Mouse (Mus musculus): ENCODE data around the gene Dqx1. TPM values are rescaled to one million over a fixed set of nuclear protein-coding genes. Genes with fewer than 3 reads are reported as not detected.

Gene Dqx1
- under 1 TPM; 0.26 to 0.51 TPM for total RNA-seq (2021)
- long read RNA-seq, experiment 1, partial matches to known transcripts: 2 of 2 reads
- long read RNA-seq, experiment 1, other reads (novel, unspliced or antisense): 0 of 2 reads
- long read RNA-seq, experiment 2, partial matches to known transcripts: 2 of 2 reads
- long read RNA-seq, experiment 2, other reads (novel, unspliced or antisense): 0 of 2 reads

DNA sequence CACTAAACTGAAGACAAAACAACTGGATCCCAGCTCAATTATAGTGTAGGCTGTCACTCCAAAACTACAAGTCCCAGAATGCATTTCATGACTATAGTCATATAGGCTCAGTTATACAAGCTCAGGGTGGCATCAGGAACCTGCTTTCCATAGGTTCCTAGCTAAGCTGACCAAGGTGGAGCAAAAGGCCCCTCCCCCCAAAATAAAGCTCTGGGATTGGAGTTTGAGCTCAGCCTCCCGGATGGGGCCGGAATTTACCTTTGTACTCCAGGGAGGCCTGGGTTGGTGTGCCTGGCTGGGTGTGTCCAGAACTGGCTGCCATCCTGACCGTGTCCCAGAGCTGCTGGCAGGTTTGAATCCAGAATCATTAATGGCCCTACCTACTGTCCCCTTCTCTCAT lies at the start of gene Dqx1:
Gene Dqx1, plus strand, starts transcription at position 55 of the 400 bp plus-strand sequence.
- DNase-seq: no peak

DNA sequence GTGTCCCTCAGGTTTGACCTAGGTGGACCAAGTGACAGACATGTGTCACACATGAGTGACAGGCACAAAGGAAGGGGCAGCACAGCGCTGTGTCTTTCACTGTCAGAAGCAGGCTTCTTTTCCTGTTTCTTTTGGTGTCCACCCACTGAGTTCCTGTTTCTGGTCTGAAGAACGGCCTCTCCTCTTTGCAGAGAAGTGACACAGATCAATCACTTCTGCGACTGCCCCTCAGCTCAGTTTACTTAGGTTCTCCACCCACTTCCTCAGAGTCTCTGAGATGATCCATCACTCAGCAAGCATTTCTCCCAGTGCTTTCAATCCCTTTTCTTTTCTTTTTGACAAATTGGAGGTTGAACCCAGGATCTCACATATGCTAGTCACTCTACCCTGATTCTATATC lies 49.0 kb upstream of the Dqx1 start:
- no peak for DNase-seq

DNA sequence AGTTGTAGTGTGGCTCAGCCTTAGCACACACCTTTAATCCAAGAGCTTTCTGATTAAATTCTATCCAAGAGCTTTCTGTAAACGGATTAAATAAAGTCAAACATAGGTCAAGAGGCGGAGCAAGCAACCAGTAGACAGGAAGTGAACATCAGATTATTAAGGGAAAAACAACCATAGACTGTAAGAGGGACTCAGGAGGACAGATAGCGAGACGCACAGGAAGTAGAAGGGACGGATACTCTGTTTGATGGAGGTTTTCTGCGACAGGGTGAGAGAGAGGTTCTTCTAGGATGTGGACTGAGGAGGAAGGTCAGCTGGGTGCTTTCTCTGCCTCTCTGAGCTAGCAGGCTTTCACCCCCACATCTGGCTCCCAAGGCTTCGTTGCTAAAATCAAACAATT lies 47.6 kb upstream of the Dqx1 start:
- no peak for DNase-seq

DNA sequence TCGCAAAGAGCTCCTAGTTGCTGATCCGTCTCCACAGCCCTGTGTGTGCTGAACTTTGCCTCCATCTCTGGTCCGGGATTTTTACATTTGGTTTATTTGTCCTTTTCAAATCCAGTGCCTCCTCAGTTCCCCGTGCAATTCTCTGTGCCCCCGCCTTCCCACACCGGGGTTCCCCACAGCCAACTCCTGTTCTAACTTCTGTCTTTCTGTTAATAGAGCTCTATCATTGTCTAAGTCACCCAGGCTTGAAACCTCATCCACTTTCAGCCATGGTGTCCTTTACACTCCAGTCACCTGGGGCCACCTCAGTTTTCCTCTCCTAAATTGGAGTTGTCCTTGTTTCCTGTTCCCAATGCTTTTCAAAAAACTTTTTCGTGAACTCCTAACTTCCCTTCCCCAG lies 46.4 kb upstream of the Dqx1 start:
- DNase-seq: no peak

DNA sequence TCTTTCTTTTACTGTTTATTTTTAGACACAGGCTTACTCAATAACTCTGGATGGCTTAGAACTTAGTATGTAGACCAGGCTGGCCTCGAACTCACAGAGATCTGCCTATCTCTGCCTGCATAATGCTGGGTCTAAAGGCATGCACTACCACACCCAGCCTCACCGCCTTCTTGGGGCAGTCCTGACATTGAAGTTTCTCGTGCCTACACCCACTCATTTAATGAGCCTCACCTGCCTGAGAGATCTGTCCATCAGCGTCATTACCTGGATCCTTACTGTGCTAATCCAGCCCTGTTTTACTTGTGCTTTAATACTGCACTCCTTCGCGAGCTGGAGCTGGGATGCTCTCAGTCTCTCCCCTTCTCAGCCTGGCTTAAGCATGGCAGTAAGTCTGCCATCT lies 45.9 kb upstream of the Dqx1 start:
- DNase-seq: no peak

DNA sequence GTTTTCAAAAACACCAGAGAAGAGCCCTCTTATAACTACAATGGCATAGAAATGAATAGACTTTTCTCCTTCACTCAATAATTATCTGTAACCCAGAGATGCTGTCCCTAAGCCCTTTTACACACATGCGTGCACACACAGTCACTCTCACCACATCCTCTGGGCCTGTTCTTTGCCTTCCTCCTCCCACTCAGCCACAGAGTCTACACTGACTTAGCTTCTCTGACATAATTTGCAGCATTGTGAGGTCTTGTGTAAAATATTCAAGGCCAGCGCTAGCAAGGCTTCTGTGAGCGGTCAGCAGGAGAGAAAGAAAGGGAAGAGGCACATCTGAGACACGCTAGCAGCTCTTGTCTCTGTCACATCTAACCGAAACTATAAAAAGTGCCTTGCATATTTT lies 44.2 kb upstream of the Dqx1 start:
- DNase-seq: no peak

DNA sequence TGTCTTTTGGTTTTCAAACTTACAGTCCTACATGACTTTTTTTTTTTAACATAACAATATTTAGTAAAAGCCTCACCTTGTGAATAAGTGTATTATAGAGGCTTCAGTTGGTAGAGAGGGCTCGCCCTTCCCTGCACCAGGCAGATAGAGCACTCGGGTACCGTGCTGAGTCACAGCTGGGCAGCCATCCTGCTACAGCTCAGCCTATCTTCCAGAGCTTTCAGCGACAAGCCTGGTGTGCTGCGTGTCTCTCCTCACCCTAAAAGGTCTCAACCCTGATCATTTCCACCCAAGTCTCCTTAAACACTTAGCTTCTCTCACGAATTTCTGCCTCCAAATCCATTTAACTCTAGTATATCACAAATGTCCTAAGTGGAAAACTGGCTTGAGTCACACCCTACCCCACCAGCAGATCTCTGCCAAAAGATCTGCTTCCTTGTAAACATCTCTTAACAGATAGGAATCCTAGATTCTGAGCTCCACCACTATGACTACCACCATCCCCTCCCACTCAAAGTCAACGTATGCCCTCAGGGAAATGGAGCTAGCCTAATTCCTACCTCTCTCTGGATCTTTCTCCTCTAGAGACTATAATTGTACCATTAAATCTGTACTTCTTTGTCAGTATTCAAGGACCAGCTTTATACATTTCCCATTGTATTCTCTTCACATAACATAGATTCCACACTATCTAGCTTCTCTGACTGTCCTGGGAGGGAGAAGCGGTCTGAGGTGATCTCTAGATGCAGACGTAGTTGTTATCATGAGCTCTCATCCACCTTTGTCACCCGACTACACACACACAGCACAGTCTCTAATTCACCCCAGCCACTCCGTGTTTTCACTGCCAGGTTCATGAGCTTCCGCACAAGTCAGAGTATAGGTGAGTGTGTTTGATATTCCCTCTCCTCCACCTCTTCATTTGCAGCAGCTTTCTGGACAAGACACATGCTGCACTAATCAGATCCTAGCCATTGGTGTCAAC lies 42.9 kb upstream of the Dqx1 start:
- DNase-seq: no peak

DNA sequence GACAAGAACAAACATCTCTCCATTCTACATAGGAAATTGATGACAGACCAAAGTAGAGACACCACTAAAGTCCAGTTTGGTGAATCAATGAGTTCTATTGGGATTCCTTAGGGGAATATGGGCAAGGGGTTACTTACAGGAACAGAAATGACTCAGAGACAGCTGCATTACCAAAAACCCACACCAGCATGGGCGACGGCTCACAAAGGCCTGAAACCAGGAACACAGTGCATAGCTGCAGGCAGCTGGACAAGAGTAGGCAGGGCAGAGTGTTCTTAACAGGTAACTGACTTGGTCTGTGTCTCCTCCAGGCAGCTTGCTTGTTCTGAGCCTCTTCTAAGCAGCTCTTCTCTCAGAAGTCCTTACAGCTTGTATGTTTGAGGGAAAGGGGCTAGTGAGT lies 41.9 kb upstream of the Dqx1 start:
- DNase-seq: no peak

DNA sequence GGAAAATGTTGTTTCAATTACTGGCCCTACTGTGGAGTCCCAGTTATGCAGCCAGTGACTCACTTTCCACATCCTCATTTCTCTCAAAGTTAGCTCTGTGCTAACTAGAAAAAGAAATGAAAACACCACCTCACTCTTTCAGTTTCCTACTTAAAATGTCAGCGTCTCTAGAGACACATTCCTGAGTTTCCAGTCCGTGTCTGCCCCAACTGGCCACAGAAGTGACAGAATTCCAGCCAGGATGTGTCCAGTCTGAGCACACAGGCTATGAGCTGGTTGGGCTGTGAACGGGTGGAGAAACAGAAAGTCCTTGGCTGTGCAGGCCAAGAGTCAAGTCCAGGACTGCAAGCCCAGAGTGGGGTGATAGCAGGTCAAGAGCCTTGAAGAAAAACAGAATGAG lies 40.5 kb upstream of the Dqx1 start:
- peak; percentile 87 for DNase-seq

DNA sequence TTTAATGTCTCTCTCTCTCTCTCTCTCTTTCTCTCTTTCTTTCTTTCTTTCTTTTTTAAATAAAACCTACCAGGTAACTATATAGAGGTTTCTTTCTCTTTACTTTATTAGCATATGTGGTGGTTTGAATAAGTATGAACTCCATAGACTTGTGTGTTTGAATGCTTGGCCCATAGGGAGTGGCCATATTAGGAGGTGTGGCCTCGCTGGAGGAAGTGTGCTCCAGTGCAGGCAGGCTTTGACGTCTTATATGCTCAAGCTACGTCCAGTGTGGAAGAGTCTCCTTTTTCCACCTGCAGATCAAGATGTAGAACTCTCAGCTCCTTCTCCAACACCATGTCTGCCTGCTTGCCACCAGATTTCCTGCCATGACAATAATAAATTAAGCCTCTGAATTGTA lies 38.6 kb upstream of the Dqx1 start:
- no peak for DNase-seq

DNA sequence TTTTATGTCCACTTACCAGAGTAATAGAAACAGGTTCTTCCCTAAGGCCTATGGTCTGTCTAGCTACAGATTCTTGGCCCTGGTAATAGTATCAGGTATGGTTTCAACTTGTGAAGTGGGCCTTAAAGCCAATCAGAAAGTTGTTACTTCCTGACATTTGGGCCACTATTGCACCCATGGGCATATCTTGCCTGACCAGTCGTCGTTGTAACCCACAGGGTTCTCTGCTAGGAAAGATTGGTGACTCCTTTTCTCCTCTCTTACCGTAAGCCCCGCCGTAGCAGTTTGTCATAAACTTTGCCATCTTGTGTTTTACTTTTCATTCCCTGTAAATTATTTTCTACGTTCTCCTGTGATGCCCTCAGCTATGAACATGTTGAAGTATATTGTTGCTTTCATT lies 37.5 kb upstream of the Dqx1 start:
- no peak for DNase-seq

DNA sequence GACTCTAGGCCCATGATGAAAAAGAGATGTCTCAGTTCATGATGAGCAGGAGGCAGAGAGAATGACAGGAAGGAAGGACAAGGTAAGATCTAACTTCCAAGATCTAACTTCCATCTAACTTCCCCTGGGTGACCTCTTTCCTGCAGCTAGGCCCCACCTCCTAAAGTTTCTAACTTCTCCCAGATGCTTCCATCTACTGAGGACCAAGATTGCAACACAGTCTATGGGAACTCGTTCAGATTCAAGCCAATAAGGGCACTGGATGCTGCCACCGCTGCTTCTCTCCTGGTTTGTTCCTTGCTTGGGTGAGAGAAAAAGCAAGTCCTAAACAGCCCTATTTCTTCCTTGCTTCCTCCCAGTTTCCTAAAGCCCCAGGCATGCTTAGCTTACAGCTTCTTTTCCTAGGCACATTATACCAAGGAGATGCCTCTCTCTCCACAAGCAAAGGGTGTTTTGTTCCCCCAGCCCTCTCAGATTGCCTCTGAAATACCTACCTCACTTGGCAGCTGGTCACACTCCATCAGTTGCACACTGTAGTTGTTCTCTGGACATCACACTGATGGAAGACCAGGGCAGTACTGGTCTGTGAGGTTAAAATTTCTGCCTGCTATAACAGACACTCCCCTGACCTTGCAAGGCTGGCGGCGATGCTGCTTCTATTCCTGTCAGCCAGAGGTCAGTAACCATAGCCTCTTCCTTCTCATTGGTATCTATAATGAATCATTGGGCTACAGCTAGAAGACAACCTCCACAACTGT lies 36.6 kb upstream of the Dqx1 start:
- DNase-seq: no peak

DNA sequence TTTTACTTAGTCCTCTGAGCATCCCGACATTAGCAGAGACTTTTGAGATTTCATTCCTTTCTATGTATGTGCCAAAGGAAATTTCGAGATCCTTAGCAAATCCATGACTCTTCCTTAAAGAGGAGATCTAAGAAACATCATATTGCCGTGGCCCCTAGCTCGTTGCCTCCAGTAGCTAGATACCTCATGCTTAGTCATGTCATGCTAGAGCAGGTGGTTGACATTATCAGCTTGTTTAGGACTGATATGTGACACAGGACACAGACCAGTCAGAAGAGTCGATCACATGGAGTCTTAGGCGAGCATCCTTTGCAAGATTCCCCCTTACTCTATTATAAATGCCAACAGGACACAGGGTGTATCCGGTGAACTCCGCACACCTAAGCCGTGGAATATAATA lies 34.6 kb upstream of the Dqx1 start:
- no peak for DNase-seq

DNA sequence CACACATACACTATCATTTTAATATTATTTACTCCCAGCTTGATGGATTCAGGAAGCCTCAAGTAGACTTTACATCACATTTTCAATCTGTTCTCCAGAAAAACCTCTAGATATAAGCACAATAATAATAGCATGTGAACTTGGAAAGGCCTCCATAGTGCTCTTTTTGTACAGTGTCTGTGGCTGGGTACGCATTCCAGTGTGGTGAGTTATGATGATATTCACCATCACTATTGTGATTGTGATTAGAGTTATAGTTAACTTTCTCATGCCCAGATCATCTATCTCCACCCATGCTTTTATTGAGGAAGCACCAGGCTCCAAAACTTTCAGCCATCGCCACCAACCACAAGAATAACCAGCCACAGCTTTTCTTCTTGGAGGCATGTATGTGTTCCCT lies 33.9 kb upstream of the Dqx1 start:
- DNase-seq: no peak

DNA sequence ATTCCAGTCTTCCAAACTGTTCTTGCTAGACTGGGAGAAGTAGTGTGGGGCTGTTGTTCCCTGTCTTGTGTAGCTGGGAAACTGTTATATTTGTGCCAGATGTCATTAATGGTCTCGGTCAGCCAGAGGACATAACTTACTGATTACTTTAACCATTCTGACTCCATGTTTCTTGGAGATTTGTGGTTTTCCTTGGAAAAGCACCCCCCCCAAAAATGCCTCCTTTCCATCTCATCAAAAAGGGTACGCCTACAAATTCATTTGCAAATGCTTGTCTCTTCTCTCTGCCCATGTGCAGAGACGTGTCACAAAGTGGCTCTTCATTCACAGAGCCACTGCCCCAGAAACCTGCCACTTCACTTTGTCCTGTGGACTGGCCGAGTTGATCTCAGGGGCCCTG lies 33.2 kb upstream of the Dqx1 start:
- DNase-seq: no peak

DNA sequence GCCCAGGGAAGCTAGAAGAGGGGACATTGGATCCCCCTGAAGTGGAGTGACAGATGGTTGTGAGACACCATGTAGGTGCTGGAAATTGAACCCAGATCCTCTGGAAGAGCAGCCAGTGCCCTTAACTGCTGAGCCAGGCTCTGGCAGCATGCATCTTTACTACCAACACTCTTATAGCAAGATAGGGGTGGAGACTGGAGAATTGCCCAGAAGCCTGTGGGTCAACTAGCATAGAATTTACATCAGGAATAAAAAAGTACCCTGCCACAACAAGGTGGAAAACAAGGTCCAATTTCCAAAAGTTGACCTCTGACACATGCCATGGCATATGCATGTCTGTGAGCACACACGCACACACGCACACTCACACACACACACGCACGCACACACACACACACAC lies 32.4 kb upstream of the Dqx1 start:
- no peak for DNase-seq

DNA sequence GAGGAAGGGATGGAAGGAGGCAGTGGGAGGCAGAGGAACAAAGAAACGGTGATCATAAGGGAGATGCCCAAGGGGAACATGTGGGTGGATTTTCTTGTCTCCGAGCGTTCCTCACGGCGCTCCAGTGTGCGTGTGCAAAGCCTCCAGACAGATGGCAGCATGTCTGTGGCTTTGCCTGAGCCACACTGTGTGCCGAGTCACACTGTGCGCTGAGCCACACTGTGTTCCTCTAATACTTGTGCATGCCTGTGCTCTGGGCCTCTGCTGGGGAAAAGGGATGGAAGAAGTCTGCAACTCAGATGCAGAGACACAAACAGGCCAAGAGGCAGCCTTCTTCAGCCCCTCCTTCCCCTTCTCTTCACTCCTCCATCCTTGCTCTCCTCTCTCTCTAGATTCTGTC lies 30.4 kb upstream of the Dqx1 start:
- DNase-seq: no peak

DNA sequence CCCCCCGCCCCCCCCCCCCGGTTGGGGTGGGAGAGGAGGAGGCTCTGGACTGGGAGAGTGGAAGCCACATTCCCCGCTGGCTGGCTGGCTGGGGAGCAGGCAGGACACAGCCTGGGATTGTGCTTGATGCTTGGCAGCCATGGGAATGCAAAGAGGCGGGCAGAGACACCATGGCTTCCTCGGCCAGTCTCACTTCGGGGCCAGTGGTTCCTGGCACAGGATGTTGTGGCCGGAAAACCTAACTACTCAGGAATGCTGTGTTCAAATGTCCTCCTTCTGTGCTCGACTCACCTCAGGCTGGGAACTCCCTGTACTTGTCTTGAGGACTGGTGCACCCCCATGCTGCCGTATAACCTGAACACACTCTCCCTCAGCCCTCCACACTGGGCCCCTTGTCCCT lies 29.9 kb upstream of the Dqx1 start:
- DNase-seq: peak; percentile 70

DNA sequence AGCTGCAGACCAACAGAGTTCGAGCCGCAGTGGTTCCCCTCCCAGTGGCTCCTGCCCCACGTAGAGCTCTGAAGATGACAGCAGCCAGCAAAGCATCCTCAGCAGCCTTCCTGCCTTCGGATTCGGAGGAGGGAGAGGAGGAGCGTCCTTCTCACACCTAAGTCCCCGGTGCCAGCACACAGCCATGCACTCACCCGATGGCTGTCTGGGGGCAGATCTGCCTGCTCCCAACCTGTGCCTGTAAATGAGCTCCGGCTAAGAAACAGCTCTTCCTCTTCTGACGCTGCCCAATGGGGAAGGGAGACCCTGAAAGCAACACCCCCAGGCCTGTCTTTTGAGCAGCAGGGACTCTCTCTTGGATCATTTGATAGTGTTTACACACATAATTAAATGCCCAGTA lies 27.9 kb upstream of the Dqx1 start:
- no peak for DNase-seq

DNA sequence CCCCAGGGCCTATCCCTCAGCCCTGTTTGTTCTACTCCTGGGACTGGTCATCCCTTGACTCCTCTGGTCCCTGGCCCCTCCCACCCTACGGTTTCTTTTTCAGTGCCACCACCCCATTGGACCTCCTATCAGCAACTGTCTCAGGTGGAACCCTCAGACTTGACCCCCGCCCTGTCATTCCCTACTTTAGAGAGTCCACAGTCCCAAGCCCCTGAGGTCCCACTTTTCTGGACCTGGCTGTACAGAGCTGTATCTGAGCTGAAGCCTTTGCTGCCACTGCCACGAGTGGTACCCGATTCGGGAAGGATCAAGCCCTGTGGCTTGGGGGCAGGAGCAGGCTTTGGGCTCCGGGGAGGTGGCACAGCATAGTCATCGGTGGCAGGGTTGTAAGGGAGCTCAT lies 26.5 kb upstream of the Dqx1 start:
- no peak for DNase-seq

DNA sequence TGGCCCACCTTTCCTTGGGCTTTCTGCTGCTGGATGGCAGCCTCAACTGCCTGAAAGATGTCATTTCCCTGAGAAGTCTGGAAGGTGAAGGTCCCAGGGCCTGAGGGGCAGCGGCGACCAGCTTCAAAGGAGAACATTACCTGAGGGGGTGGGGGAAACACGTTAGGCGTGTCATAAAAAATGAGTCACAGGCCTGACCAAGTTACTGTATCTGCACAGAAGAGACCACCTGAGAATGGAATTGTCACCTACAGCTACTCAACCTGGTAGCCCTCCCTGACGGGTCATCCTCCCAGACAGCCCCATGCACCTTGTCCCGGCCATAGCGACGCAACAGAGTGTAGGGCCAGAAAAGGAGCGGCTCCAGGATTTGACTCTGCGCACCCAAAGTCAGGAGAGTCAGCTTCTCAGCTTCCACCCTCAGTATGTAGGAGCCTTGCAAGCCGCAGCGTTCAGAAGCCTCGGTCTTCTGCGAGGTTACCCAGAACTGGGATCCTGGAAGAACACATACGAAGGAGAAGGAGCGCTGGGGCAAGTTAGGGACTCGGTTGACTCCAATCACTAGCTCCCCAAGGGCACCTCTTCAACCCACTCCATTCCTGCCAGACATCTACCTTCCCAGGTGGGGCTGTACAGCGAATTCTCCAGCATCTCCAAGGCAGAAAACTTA lies 25.6 kb upstream of the Dqx1 start:
- DNase-seq: no peak

DNA sequence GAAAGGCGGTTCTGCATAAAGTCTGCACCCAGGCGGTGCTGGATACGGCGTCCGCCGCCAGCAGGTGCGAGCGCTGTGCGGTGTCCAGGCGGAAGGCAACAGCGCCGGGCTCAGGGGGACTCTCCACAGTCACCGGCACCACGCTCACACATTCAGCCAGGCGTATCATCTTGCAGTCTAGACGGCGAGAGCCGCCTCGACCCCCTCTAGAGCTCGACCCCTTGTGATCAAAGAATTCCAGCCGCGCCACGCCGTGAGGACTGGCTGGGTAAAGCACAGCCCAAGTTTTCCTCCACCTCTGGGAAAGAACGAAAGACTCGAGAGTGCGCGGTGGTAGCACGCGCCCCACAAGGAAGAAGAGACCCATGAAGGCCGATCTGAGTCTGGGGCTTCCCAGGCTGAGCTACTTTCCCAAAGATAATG lies 24.9 kb upstream of the Dqx1 start:
- no peak for DNase-seq
